Mouse (Mus musculus) cerebellum, adult 2 months (tissue): Measurements from ENCODE around the gene Ccdc34. TPM values are rescaled to one million over a fixed set of nuclear protein-coding genes. Genes with fewer than 3 reads are reported as not detected.

Experiments
- DNase-seq, 2 experiments: peaks; one replicate each; pipeline ENCODE4 v3.0.0; 2021
- H3K27ac ChIP-seq: fragments of 200-500 bp; 2 replicates; pipeline ENCODE4 v1.5.1; 2012; ENCODE audit warnings: low read length, control low read depth, inconsistent platforms; ENCODE audit not compliant: insufficient read depth
- H3K27me3 ChIP-seq: fragments of 200-500 bp; 2 replicates; pipeline ENCODE4 v1.6.1; 2012; ENCODE audit warnings: inconsistent platforms, mild to moderate bottlenecking, low read length, moderate library complexity; ENCODE audit not compliant: control insufficient read depth, insufficient read depth
- H3K4me1 ChIP-seq: fragments of 200-500 bp; 2 replicates; pipeline ENCODE4 v1.6.1; 2011; ENCODE audit warnings: low read length; ENCODE audit not compliant: control insufficient read depth, insufficient read depth
- H3K4me3 ChIP-seq: fragments of 200-500 bp; replicated peaks from 2 replicates; pipeline ENCODE3; 2011; ENCODE audit warnings: mild to moderate bottlenecking, low read depth, low read length, control low read depth; ENCODE audit not compliant: insufficient read depth
- CTCF ChIP-seq: fragments of 200-500 bp; IDR thresholded peaks from 2 replicates; pipeline ENCODE4 v1.5.1; 2011; ENCODE audit warnings: low read depth, mild to moderate bottlenecking, control low read depth, low read length, moderate library complexity, borderline replicate concordance; ENCODE audit not compliant: insufficient read depth
- POLR2A ChIP-seq: fragments of 200-500 bp; IDR thresholded peaks from 2 replicates; pipeline ENCODE4 v1.6.1; 2011; ENCODE audit warnings: low read length, control low read depth, borderline replicate concordance; ENCODE audit not compliant: insufficient read depth
- WGBS: fragments of 180-500 bp; shearing (Covaris S2); methylation state at CpG from one replicate; pipeline ENCODE4 v1.1.7; 2018; 5-methylcytosine and 5-hydroxymethylcytosine counted together
- polyA plus RNA-seq: library from polyadenylated mRNA; depleted of rRNA; stranded (reverse); fragments of >200 nt; gene quantifications from 2 replicates; pipeline ENCODE4 v1.2.3, GENCODE M21; 2012

Gene Ccdc34
- polyA plus RNA-seq, 1 experiment: 12.0 TPM

GRCm38 (mm10) chr2:109976181-109976580, 41.4 kb upstream of the Ccdc34 start:
- no peak overlapping the region for H3K4me3 ChIP-seq
- 99% methylated on average over 2 of the region's 2 CpGs for WGBS
- no peak for DNase-seq
- H3K27ac ChIP-seq: no peak overlapping the region
- H3K27me3 ChIP-seq: no peaks in the 10 kb centered on the region
- TF ChIP-seq CTCF (no peak), POLR2A (no peak)
- 0 out of 2 replicates have a peak, but pooled peaks cover 3% of the 10 kb centered on the region for H3K4me1 ChIP-seq

- H3K4me3 ChIP-seq: no peak overlapping the region
- WGBS: 90% methylated on average over 6 of the region's 6 CpGs
- H3K27me3 ChIP-seq: no peaks in the 10 kb centered on the region
- H3K4me1 ChIP-seq: 0 out of 2 replicates have a peak, but pooled peaks cover 3% of the 10 kb centered on the region
- no peak for DNase-seq
- TF ChIP-seq POLR2A (no peak), CTCF (no peak)
- no peak overlapping the region for H3K27ac ChIP-seq
Observed at GRCm38 (mm10) chr2:109977322-109977721, 40.3 kb upstream of the Ccdc34 start.

- DNase-seq: peak in 1 of 2 experiments; percentile 33
- H3K27ac ChIP-seq: no peak overlapping the region
- no peaks in the 10 kb centered on the region for H3K27me3 ChIP-seq
- 0 out of 2 replicates have a peak, but pooled peaks cover 3% of the 10 kb centered on the region for H3K4me1 ChIP-seq
- H3K4me3 ChIP-seq: no peak overlapping the region
- no peak for TF ChIP-seq CTCF
- no peak for TF ChIP-seq POLR2A
Observed at GRCm38 (mm10) chr2:109979209-109979608, 38.4 kb upstream of the Ccdc34 start.

- Histone ChIP-seq H3K27ac (no peak overlapping the region), H3K27me3 (no peaks in the 10 kb centered on the region), H3K4me1 (no peaks in the 10 kb centered on the region; the same call in 1 of the 2 replicates), H3K4me3 (no peak overlapping the region)
- TF ChIP-seq POLR2A: no peak
- no peak for TF ChIP-seq CTCF
- no peak for DNase-seq
- WGBS: 92% methylated on average over 6 of the region's 6 CpGs
Observed at GRCm38 (mm10) chr2:109983435-109983834, 34.2 kb upstream of the Ccdc34 start.

GRCm38 (mm10) chr2:109984930-109985329, 32.7 kb upstream of the Ccdc34 start:
- DNase-seq: no peak
- TF ChIP-seq CTCF (no peak), POLR2A (no peak)
- 94% methylated on average over 1 of the region's 1 CpGs for WGBS
- H3K27me3 ChIP-seq: no peaks in the 10 kb centered on the region
- H3K27ac ChIP-seq: no peak overlapping the region
- no peak overlapping the region for H3K4me3 ChIP-seq
- H3K4me1 ChIP-seq: no peaks in the 10 kb centered on the region; the same call in 1 of the 2 replicates

- no peak for DNase-seq
Observed at GRCm38 (mm10) chr2:109985560-109985959, 32.1 kb upstream of the Ccdc34 start.

GRCm38 (mm10) chr2:109986036-109986785, 31.4 kb upstream of the Ccdc34 start:
- H3K27me3 ChIP-seq: no peaks in the 10 kb centered on the region
- no peak for DNase-seq
- no peak overlapping the region for H3K27ac ChIP-seq
- 85% methylated on average over 11 of the region's 11 CpGs for WGBS
- TF ChIP-seq CTCF (no peak), POLR2A (no peak)
- no peaks in the 10 kb centered on the region; the same call in 1 of the 2 replicates for H3K4me1 ChIP-seq
- no peak overlapping the region for H3K4me3 ChIP-seq

More at GRCm38 (mm10) chr2:109985560-109985959, 32.1 kb upstream of the Ccdc34 start:
- TF ChIP-seq CTCF: no peak
- TF ChIP-seq POLR2A: no peak
- H3K4me1 ChIP-seq: no peaks in the 10 kb centered on the region; the same call in 1 of the 2 replicates
- 77% methylated on average over 9 of the region's 9 CpGs for WGBS
- no peak overlapping the region for H3K4me3 ChIP-seq
- no peak overlapping the region for H3K27ac ChIP-seq
- H3K27me3 ChIP-seq: no peaks in the 10 kb centered on the region

- H3K27me3 ChIP-seq: no peaks in the 10 kb centered on the region
- 66% methylated on average over 5 of the region's 5 CpGs for WGBS
- no peak overlapping the region for H3K4me3 ChIP-seq
- H3K27ac ChIP-seq: no peak overlapping the region
- no peaks in the 10 kb centered on the region; the same call in 1 of the 2 replicates for H3K4me1 ChIP-seq
- no peak for DNase-seq
- no peak for TF ChIP-seq POLR2A
- no peak for TF ChIP-seq CTCF
Observed at GRCm38 (mm10) chr2:109987946-109988345, 29.7 kb upstream of the Ccdc34 start.
